Mouse (Mus musculus) embryonic fibroblast, embryonic 13.5 days (primary cell): Measurements from ENCODE around the gene Zfp324. TPM values are rescaled to one million over a fixed set of nuclear protein-coding genes. Genes with fewer than 3 reads are reported as not detected.

Source experiments
- H3K27ac ChIP-seq: 2 replicates; pipeline ENCODE4 v1.5.1; 2012; ENCODE audit warnings: low read length, control low read depth, inconsistent platforms; ENCODE audit not compliant: insufficient read depth
- H3K4me1 ChIP-seq: 2 replicates; pipeline ENCODE4 v1.6.1; 2011; ENCODE audit warnings: low read length; ENCODE audit not compliant: control insufficient read depth, insufficient read depth
- H3K4me3 ChIP-seq: 2 replicates; pipeline ENCODE4 v1.5.1; 2011; ENCODE audit warnings: mild to moderate bottlenecking, control low read depth, low read length; ENCODE audit not compliant: insufficient read depth
- CTCF ChIP-seq: IDR thresholded peaks from 2 replicates; pipeline ENCODE4 v1.5.1; 2011; ENCODE audit warnings: mild to moderate bottlenecking, control low read depth, low read length, moderate library complexity, borderline replicate concordance; ENCODE audit not compliant: insufficient read depth
- POLR2A ChIP-seq: IDR thresholded peaks from 2 replicates; pipeline ENCODE4 v1.6.1; 2011; ENCODE audit warnings: low read depth, mild to moderate bottlenecking, control low read depth, low read length, moderate library complexity
- polyA plus RNA-seq: library from polyadenylated mRNA; stranded (reverse); fragments of >200 nt; gene quantifications from 2 replicates; pipeline ENCODE4 v1.2.4, GENCODE M21; 2011; ENCODE audit warnings: low read depth; ENCODE audit not compliant: missing spikeins, insufficient read length

Zfp324 gene
- polyA plus RNA-seq, 1 experiment = 6.9 TPM

- H3K4me3 ChIP-seq = peak overlapping the region; percentile 82
- H3K27ac ChIP-seq = peak overlapping the region; percentile 83
- peak; percentile 85 for TF ChIP-seq CTCF
- TF ChIP-seq POLR2A = peak; percentile 80
- peaks cover 3% of the 10 kb centered on the region; the same call in 1 of the 2 replicates for H3K4me1 ChIP-seq
These were observed 43.7 kb downstream of the Zfp324 start for GRCm38 (mm10) chr7:13009143-13010004.

- no peak for TF ChIP-seq CTCF
- TF ChIP-seq POLR2A = peak; percentile 31; the same call in 1 of the 2 replicates
- Histone ChIP-seq H3K27ac (peak within 1 kb of the TSS; percentile 83), H3K4me1 (peaks cover 3% of the 10 kb centered on the region; the same call in 1 of the 2 replicates), H3K4me3 (peak within 1 kb of the TSS; percentile 82)
These were observed 44.6 kb downstream of the Zfp324 start, which contains the start of gene Zbtb45 for GRCm38 (mm10) chr7:13010005-13010908. TSS of gene Zbtb45 (minus strand) at chr7:13010034.

- H3K4me1 ChIP-seq = no peaks in the 10 kb centered on the region
- TF ChIP-seq POLR2A (no peak), CTCF (no peak)
- no peak overlapping the region for H3K4me3 ChIP-seq
- no peak overlapping the region for H3K27ac ChIP-seq
These were observed 48.0 kb downstream of the Zfp324 start for GRCm38 (mm10) chr7:13013671-13014070.

GRCm38 (mm10) chr7:13014275-13014839 is 48.7 kb downstream of the Zfp324 start:
- no peaks in the 10 kb centered on the region for H3K4me1 ChIP-seq
- TF ChIP-seq CTCF = no peak
- TF ChIP-seq POLR2A = no peak

GRCm38 (mm10) chr7:13015217-13015616 is 49.6 kb downstream of the Zfp324 start:
- TF ChIP-seq CTCF (no peak), POLR2A (no peak)
- H3K4me1 ChIP-seq = no peaks in the 10 kb centered on the region
- H3K4me3 ChIP-seq = no peak overlapping the region
- no peak overlapping the region for H3K27ac ChIP-seq

More at GRCm38 (mm10) chr7:13014275-13014839, 48.7 kb downstream of the Zfp324 start:
- no peak overlapping the region for H3K27ac ChIP-seq
- no peak overlapping the region for H3K4me3 ChIP-seq

GRCm38 (mm10) chr7:13022773-13023535 is 57.3 kb downstream of the Zfp324 start:
- Histone ChIP-seq H3K4me3 (peak overlapping the region; percentile 54), H3K4me1 (peaks cover 2% of the 10 kb centered on the region; the same call in 1 of the 2 replicates), H3K27ac (peak overlapping the region; percentile 52)
- TF ChIP-seq POLR2A (peak; percentile 47), CTCF (no peak)

Other genes starting within 250 kb of the Zfp324 start
- not detected in 2 replicates for gene Vmn2r56, start 230.8 kb upstream of the Zfp324 start, polyA plus RNA-seq
- 1.5 and 1.9 TPM in 2 replicates for gene Zscan18, start 162.2 kb upstream of the Zfp324 start, polyA plus RNA-seq
- gene Zfp329, start 147.0 kb upstream of the Zfp324 start, polyA plus RNA-seq = 9.0 and 12.2 TPM in 2 replicates
- 25.6 and 27.3 TPM in 2 replicates for gene Zfp110, start 131.1 kb upstream of the Zfp324 start, polyA plus RNA-seq
- 2.9 and 3.4 TPM in 2 replicates for gene Zfp128, start 84.7 kb upstream of the Zfp324 start, polyA plus RNA-seq
- 7.6 and 9.8 TPM in 2 replicates for gene Zscan22, start 68.0 kb upstream of the Zfp324 start, polyA plus RNA-seq
- gene Rps5, start 43.5 kb upstream of the Zfp324 start, polyA plus RNA-seq = 1,341 and 1,449 TPM in 2 replicates
- 0.30 and 0.63 TPM in 2 replicates for gene Rnf225, start 38.4 kb upstream of the Zfp324 start, polyA plus RNA-seq
- 2.4 and 2.8 TPM in 2 replicates for gene Zfp446, start 12.0 kb downstream of the Zfp324 start, polyA plus RNA-seq
- not detected in 2 replicates for gene Slc27a5, start 32.4 kb downstream of the Zfp324 start, polyA plus RNA-seq
- gene Trim28, start 33.3 kb downstream of the Zfp324 start, polyA plus RNA-seq = 352 and 453 TPM in 2 replicates
- 14.2 and 16.9 TPM in 2 replicates for gene Zbtb45, start 44.2 kb downstream of the Zfp324 start, polyA plus RNA-seq
- 85.6 and 98.6 TPM in 2 replicates for gene Chmp2a, start 69.0 kb downstream of the Zfp324 start, polyA plus RNA-seq
- gene Ube2m, start 72.4 kb downstream of the Zfp324 start, polyA plus RNA-seq = 273 and 288 TPM in 2 replicates
- gene Mzf1, start 88.9 kb downstream of the Zfp324 start, polyA plus RNA-seq = 0.80 and 1.0 TPM in 2 replicates
- not detected in 2 replicates for gene Vmn1r85, start 129.3 kb downstream of the Zfp324 start, polyA plus RNA-seq
- gene Vmn1r86, start 154.1 kb downstream of the Zfp324 start, polyA plus RNA-seq = not detected in 2 replicates
- 0.28 TPM in 1 of 2 replicates, not detected in the other for gene Vmn1r87, start 174.3 kb downstream of the Zfp324 start, polyA plus RNA-seq
- gene Vmn1r88, start 193.7 kb downstream of the Zfp324 start, polyA plus RNA-seq = 0.07 and 0.09 TPM in 2 replicates
- not detected in 2 replicates for gene Vmn1r89, start 247.2 kb downstream of the Zfp324 start, polyA plus RNA-seq